29 mouse cellular contexts compared by ENCODE assay signal in the genomic region with DNA sequence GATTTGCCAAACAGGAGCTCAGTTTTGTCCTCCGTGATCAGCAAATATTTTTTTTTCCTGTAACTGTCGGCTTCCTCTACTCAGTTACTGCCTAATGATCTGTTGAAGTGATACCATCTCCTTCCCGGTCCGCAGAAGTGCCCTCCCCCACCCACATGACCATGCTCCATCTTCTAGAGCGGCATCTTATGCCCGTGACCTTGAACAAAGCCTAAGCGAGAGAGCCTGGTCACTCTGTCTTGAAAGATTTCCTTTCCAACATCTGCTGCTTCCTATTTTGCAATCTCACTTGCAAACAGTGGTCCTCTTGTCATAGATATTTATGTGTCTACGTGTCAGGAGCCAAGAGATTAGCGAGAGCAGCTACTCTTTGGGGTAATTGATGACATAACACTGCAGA. TPM values are rescaled to one million over a fixed set of nuclear protein-coding genes. Genes with fewer than 3 reads are reported as not detected.
DNase-seq lines count a peak whose midpoint lies in the region; ATAC-seq and TF ChIP-seq lines count a peak whose summit lies in the region.
"Had no signal": no experiment of that assay in that cellular context is flagged by ENCODE, and none has a peak within 500 bp of the region (broad histone marks: within the 10 kb centered on the region; RNA-seq: fewer than 3 reads in every experiment).

No protein-coding gene starts in this region.

- TF ChIP-seq CTCF in kidney, adult 2 months (conservative IDR thresholded peaks at IDR 0.05; ENCODE audit: insufficient read depth, insufficient read length, low read depth, low read length) = no peak
- no peak for TF ChIP-seq CTCF in lung, embryonic 14.5 days (IDR thresholded peaks at IDR 0.05; ENCODE audit: low read depth)
- no peak for TF ChIP-seq CTCF in lung, adult 2 months (IDR thresholded peaks at IDR 0.05; ENCODE audit: insufficient read depth, low read length)

- ATAC-seq in kidney, embryonic 15.5 days (replicated peaks; ENCODE audit: low FRiP score) = peak; percentile 40; the same call in 1 of the 2 replicates
- ATAC-seq in lung, embryonic 14.5 days (ENCODE audit: insufficient read depth) = no peak
- ATAC-seq in heart, embryonic 12.5 days (ENCODE audit: insufficient number of reproducible peaks, low FRiP score) = no peak
- ATAC-seq: forebrain, embryonic 13.5 days; midbrain, embryonic 15.5 days; Patski had no signal

- no peak overlapping the region for H3K4me2 ChIP-seq in kidney, embryonic 15.5 days
- no peak overlapping the region for H3K4me2 ChIP-seq in lung, embryonic 14.5 days
- no peak overlapping the region for H3K4me2 ChIP-seq in heart, embryonic 12.5 days
- H3K4me2 ChIP-seq: forebrain, embryonic 13.5 days; limb, embryonic 12.5 days; liver, embryonic 15.5 days; midbrain, embryonic 15.5 days; neural tube, embryonic 13.5 days had no signal

- H3K9me3 ChIP-seq in kidney, embryonic 15.5 days (replicated peaks) = no peaks in the 10 kb centered on the region
- no peaks in the 10 kb centered on the region for H3K9me3 ChIP-seq in lung, embryonic 14.5 days (ENCODE audit: low read depth, low read length)
- no peaks in the 10 kb centered on the region for H3K9me3 ChIP-seq in heart, embryonic 12.5 days (replicated peaks)
- H3K9me3 ChIP-seq: forebrain, embryonic 13.5 days; heart, embryonic 10.5 days; limb, embryonic 12.5 days; liver, embryonic 15.5 days; midbrain, embryonic 15.5 days; neural tube, embryonic 13.5 days had no signal

- H3K27me3 ChIP-seq in kidney, embryonic 15.5 days = no peaks in the 10 kb centered on the region
- H3K27me3 ChIP-seq in kidney, adult 2 months (replicated peaks; ENCODE audit: control insufficient read depth, insufficient read depth, low read length) = no peaks in the 10 kb centered on the region
- no peaks in the 10 kb centered on the region for H3K27me3 ChIP-seq in lung, embryonic 14.5 days (ENCODE audit: insufficient read depth, low read length)
- H3K27me3 ChIP-seq in heart, embryonic 12.5 days (replicated peaks) = no peaks in the 10 kb centered on the region
- H3K27me3 ChIP-seq: CH12.LX; forebrain, embryonic 13.5 days; limb, embryonic 12.5 days; liver, embryonic 15.5 days; megakaryocyte, embryonic 14.5 days; midbrain, embryonic 15.5 days; neural tube, embryonic 13.5 days; Patski had no signal

- H3K4me3 ChIP-seq in kidney, embryonic 15.5 days (replicated peaks) = no peak overlapping the region
- no peak overlapping the region for H3K4me3 ChIP-seq in kidney, adult 2 months (ENCODE audit: insufficient read depth, low read depth, low read length)
- no peak overlapping the region for H3K4me3 ChIP-seq in lung, embryonic 14.5 days (ENCODE audit: low read depth, low read length)
- H3K4me3 ChIP-seq in lung, adult 2 months (replicated peaks; ENCODE audit: extremely low read depth, low read depth, low read length) = no peak overlapping the region
- no peak overlapping the region for H3K4me3 ChIP-seq in macrophage (ENCODE audit: inconsistent target)
- H3K4me3 ChIP-seq in heart, embryonic 12.5 days = no peak overlapping the region
- H3K4me3 ChIP-seq: forebrain, embryonic 13.5 days; heart, embryonic 10.5 days; limb, embryonic 12.5 days; liver, embryonic 15.5 days; megakaryocyte, embryonic 14.5 days; midbrain, embryonic 15.5 days; myocyte; neural tube, embryonic 13.5 days had no signal

- no peak overlapping the region for H3K9ac ChIP-seq in kidney, embryonic 15.5 days
- no peak overlapping the region for H3K9ac ChIP-seq in lung, embryonic 14.5 days
- no peak overlapping the region for H3K9ac ChIP-seq in heart, embryonic 12.5 days
- H3K9ac ChIP-seq: forebrain, embryonic 13.5 days; limb, embryonic 12.5 days; liver, embryonic 15.5 days; midbrain, embryonic 15.5 days; neural tube, embryonic 13.5 days had no signal

- peaks cover 23% of the 10 kb centered on the region for H3K36me3 ChIP-seq in kidney, embryonic 15.5 days
- H3K36me3 ChIP-seq in kidney, adult 2 months (ENCODE audit: control insufficient read depth, insufficient read depth, low read length) = no peaks in the 10 kb centered on the region
- 0 out of 2 replicates have a peak, but pooled peaks cover 16% of the 10 kb centered on the region for H3K36me3 ChIP-seq in lung, embryonic 14.5 days (ENCODE audit: insufficient read depth)
- no peaks in the 10 kb centered on the region for H3K36me3 ChIP-seq in macrophage (ENCODE audit: inconsistent target)
- H3K36me3 ChIP-seq in heart, embryonic 12.5 days = peaks cover 18% of the 10 kb centered on the region
- H3K36me3 ChIP-seq: G1E; liver, embryonic 15.5 days; midbrain, embryonic 15.5 days; neural tube, embryonic 13.5 days had no signal

- TF ChIP-seq POLR2A in kidney, adult 2 months (IDR thresholded peaks at IDR 0.05; ENCODE audit: low read depth, low read length) = no peak
- no peak for TF ChIP-seq POLR2A in lung, adult 2 months (IDR thresholded peaks at IDR 0.05; ENCODE audit: borderline replicate concordance, extremely low read depth, low read depth, low read length)

- H3K4me1 ChIP-seq in kidney, embryonic 15.5 days = peaks cover 50% of the 10 kb centered on the region
- H3K4me1 ChIP-seq in kidney, adult 2 months (ENCODE audit: control insufficient read depth, insufficient read depth, low read length) = no peaks in the 10 kb centered on the region
- H3K4me1 ChIP-seq in lung, embryonic 14.5 days (ENCODE audit: insufficient read depth) = no peaks in the 10 kb centered on the region
- no peaks in the 10 kb centered on the region for H3K4me1 ChIP-seq in lung, adult 2 months (ENCODE audit: control insufficient read depth, insufficient read depth, low read length)
- H3K4me1 ChIP-seq in heart, embryonic 12.5 days (replicated peaks) = peaks cover 20% of the 10 kb centered on the region
- H3K4me1 ChIP-seq: liver, embryonic 15.5 days had no signal

- 19% methylated on average over 9 of the region's 9 CpGs for WGBS in kidney, embryonic 15.5 days
- 37% methylated on average over 9 of the region's 9 CpGs for WGBS in kidney, adult 2 months
- 54% methylated on average over 9 of the region's 9 CpGs for WGBS in lung, embryonic 14.5 days
- 41% methylated on average over 9 of the region's 9 CpGs for WGBS in lung, adult 2 months
- 8% methylated on average over 9 of the region's 9 CpGs for WGBS in macrophage (ENCODE audit: missing documents)
- 74% methylated on average over 9 of the region's 9 CpGs for WGBS in heart, embryonic 12.5 days

- peak overlapping the region; percentile 58 for H3K27ac ChIP-seq in kidney, embryonic 15.5 days
- no peak overlapping the region for H3K27ac ChIP-seq in kidney, adult 2 months (ENCODE audit: insufficient read depth, low read depth, low read length)
- H3K27ac ChIP-seq in lung, embryonic 14.5 days (ENCODE audit: low read depth) = no peak overlapping the region
- H3K27ac ChIP-seq in macrophage = 0 out of 2 replicates have a peak overlapping the region, but pooled peaks have one; percentile 12
- H3K27ac ChIP-seq in heart, embryonic 12.5 days (ENCODE audit: poor library complexity, severe bottlenecking) = no peak overlapping the region
- H3K27ac ChIP-seq: forebrain, embryonic 13.5 days; heart, embryonic 10.5 days; limb, embryonic 12.5 days; liver, embryonic 15.5 days; midbrain, embryonic 15.5 days; neural tube, embryonic 13.5 days had no signal

- no peaks in the 10 kb centered on the region for H3K79me2 ChIP-seq in macrophage (ENCODE audit: inconsistent target)

- no peak for DNase-seq in kidney, adult 2 months
- peak; percentile 34 for DNase-seq in lung, embryonic 14.5 days
- no peak for DNase-seq in lung, adult 2 months
- DNase-seq in embryo, embryonic 9.5 days (ENCODE audit: extremely low spot score) = no peak
- DNase-seq: adrenal gland, adult 2 months; B cell, adult 2 months; cerebellum, adult 2 months; cerebellum, postnatal 25 days; embryo, embryonic 11 days; gastrocnemius, postnatal 36 days; kidney, adult 8-10 months; lung, postnatal 10 days; retina, postnatal 1 day; right cerebral cortex, postnatal 25 days; spleen, adult 18-20 months had no signal

RNA-seq across cellular contexts. Expression of gene Hmga2, which starts 30.1 kb away (rescaled TPM):
- polyA plus RNA-seq in kidney, embryonic 15.5 days (2015; fragmentation: Nextera tagmentation; extraction: Ambion mirVana) = 28.3 and 30.3 TPM in 2 replicates
- 0.09 and 0.10 TPM in 2 replicates for polyA plus RNA-seq in kidney, adult 2 months (2012; rRNA removed)
- 13.8 and 13.9 TPM in 2 replicates for polyA plus RNA-seq in lung, embryonic 14.5 days (2014; fragmentation: Nextera tagmentation; extraction: Ambion mirVana)
- not detected in 2 replicates for polyA plus RNA-seq in lung, adult 2 months (2012; rRNA removed)
- 10 to 100 TPM in 16 of 26 experiments, 1 to 10 TPM in 10; 1.9 to 95.1 (median 16.8) TPM for total RNA-seq in macrophage (2018; cell fraction: chromatin; rRNA removed)
- 10 to 100 TPM in 13 of 26 experiments, 1 to 10 TPM in 11, under 1 TPM in 2; 0.96 to 31.6 (median 9.4) TPM for total RNA-seq in macrophage (2018; cell fraction: cytosol; rRNA removed)
- 100 to 1,000 TPM in 1 of 26 experiments, 10 to 100 TPM in 12, 1 to 10 TPM in 13; 1.1 to 120 (median 10.5) TPM for total RNA-seq in macrophage (2018; cell fraction: nucleus; rRNA removed)
- 3.6 to 62.9 TPM (median 18.0 TPM) in 3 replicates for polyA plus RNA-seq in macrophage (2018)
- polyA plus RNA-seq in heart, embryonic 12.5 days (2016; fragmentation: Nextera tagmentation; extraction: Ambion mirVana) = 21.3 and 23.3 TPM in 2 replicates
- total RNA-seq: CH12.LX; gastrocnemius, postnatal 36 days had no signal
- polyA plus RNA-seq: G1E had no signal

Comparison
In these comparisons a context has a peak if more than half of its experiments do, and no peak if none do; other contexts are left out.
1. H3K27ac ChIP-seq: peak in kidney, embryonic 15.5 days (single experiment) and macrophage (single experiment); none in kidney, adult 2 months (single experiment), lung, embryonic 14.5 days (single experiment) and heart, embryonic 12.5 days (single experiment).